Mouse (Mus musculus) cerebellum, postnatal 36 days (tissue): ENCODE results near the gene Cog1.

Experiments used
- DNase-seq, 2 experiments: peaks; one replicate each; pipeline ENCODE4 v3.0.0; 2021 to 2022; ENCODE audit warnings: mixed read lengths in 2 of 2

Cog1 gene

DNA sequence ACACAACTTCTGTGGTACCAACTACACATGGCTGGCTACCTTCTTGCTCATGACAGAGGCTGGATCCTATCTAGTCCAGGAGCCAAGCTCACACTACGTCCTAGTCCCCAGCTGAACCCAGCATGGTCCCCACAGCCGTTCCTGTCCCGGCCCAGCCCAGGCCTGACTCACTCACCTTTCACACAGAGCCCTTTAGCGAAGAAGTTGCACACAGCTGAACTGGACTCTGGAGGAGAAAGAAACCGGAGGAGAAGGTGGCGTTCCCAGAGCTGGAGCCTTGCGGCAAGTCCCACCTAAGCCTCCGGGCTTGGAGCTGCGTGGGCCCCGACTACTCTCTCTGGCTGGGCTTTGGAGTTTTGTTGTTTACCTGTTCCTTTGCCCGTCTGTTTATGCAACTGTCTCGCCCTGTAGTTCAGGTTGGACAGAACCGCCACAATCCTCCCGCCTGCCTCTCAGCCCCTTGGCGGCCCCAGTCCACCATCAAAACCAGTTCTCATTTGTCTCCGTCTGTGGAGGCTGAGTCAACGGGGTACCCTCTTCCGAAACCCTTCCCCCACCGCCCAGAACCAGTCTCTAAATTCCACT is 59.8 kb downstream of the Cog1 start:
- no peak for DNase-seq

DNA sequence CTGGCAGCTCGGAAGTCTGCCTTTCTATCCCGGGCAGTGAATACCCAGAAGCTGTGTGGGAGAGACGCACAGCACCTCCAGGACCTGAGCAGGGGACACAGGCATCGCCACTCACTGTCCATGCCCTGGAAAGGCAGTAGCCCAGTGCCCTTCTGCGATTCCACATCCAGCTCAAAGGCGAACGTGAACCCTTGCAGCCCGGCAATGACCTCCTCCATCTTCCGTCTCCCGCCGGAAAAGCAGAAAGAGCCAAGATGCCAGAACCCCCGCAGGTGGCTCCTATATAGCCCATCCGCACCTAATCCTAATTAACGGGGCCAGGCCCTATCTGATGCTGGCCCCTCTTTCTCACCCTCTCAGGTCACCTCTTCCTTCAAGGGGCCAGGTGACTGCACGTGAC is 60.3 kb downstream of the Cog1 start:
- DNase-seq = no peak

DNA sequence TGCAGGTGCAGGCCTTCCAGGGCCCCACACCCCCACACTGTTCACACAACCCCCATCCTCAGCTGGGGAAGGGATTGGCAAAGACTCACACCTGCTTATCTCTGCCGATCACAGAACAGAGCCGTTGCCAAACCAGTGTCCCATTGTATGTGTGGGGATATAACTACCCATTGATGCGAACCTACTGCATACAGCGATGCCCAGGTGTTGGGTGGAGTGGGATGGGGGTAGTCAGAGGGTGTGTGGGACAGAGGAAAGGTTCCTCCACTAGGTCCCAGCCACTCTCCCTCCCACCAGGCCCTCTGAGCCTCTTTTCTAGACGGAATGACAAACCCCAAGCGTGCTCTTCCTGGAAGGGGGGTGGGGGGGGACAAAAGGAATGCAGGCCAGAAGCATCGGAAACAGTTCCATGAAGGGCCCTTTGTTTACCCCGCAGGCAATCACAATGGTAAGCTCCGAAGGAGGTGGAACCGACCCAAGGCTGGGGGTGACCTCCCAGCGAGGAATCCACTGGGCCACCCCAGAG is 60.8 kb downstream of the Cog1 start, which contains the start of gene Cpsf4l:
Gene Cpsf4l, minus strand, starts transcription at position 287 of the 526 bp plus-strand sequence.
- DNase-seq = no peak

DNA sequence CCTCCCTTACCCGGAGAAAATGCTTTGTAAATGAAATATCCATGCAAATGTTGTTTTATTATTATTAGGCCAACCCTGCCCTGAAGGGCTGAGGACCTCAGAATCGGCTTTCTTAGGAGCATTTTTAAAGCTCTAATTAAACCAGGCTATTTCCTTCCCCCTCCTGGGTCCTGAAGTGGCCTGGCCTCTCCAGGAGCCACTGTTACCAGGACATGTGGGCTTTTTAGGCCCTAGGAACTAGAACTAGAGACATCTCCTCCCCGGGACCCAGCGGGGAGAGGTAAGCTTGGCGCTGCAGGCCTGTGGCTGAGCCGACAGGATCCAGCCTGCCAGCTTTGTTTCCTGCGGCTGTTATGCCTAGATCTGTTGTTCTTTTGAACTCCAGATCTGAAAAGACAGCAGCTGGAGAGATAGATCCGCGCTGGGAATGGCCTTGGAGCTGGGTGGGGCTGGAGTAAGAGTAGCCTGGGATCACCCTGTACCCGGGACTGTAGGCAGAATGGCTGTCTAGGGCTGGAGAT is 61.3 kb downstream of the Cog1 start:
- DNase-seq = no peak

DNA sequence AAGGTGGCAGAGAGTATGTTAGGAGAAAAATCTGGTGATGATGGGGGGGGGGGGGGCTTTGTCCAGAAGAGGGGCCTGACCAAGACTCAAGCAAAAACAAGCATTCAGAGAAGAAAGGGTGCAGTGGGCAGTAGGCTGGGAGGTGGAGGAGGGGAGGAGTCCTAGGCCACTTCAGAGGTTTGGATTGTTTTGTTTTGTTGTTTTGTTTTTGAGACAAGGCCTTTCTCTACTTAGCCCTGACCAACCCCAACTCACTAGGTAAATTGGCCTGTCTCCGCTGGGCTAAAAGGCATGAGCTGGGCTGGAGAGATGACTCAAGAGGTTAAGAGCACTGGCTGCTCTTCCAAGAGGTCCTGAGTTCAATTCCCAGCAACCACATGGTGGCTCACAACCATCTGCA is 62.1 kb downstream of the Cog1 start:
- no peak for DNase-seq

DNA sequence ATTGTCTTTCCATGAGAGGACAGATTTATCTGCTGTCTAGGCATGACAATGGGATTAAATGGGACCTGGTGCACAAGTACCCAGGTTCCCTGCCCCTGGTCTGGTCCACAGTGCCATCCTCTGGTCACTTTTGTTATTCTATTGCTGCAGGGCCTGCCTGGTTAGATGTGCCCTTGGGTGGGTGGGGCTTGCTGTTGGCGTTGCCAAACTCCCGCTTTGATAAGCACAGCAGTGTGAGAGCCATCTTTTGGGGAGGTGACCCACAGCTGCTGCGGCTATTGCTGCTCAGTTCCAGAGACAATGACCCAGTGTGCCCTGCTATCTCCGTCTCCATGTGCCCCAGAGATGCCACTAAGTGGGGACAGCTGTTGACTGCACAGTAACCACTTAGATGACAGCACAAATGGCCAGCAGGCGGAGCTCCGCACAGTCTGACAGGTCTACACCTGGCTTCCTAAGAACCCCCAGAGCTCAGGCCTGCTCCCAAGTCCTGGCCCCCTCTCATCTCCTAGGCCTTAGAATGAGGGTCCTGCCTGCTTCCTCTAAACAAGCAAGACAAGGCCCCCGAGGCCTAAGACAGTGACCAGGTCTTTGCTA is 66.2 kb downstream of the Cog1 start:
- DNase-seq = no peak

DNA sequence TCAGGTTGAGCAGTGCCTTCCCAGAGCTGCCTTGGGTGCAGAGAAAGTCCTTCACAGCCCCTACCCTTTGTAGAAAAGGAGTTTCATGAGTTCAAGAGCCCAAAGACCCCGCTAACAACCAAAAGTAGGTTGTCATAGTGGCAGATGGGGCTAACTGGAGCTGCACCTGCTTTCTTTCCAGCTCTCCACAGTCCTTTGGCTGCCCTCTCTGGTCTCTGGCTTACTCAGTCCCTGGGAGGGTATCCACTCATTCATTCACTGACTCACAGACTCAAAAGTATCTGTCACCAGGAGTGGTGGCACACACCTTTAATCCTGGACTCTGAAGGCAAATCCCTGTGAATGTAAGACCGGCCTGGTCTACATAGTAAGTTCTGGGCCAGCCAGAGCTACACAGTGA is 67.2 kb downstream of the Cog1 start:
- no peak for DNase-seq
